Mouse (Mus musculus): ENCODE measurements around the gene Cdh1. TPM values are rescaled to one million over a fixed set of nuclear protein-coding genes. Genes with fewer than 3 reads are reported as not detected.
A peak's percentile ranks its signal among the peaks of the same experiment; 100 is the strongest.

Cdh1 gene
- total RNA-seq, 1 experiment from 2014 or later = 15.2 TPM

DNA sequence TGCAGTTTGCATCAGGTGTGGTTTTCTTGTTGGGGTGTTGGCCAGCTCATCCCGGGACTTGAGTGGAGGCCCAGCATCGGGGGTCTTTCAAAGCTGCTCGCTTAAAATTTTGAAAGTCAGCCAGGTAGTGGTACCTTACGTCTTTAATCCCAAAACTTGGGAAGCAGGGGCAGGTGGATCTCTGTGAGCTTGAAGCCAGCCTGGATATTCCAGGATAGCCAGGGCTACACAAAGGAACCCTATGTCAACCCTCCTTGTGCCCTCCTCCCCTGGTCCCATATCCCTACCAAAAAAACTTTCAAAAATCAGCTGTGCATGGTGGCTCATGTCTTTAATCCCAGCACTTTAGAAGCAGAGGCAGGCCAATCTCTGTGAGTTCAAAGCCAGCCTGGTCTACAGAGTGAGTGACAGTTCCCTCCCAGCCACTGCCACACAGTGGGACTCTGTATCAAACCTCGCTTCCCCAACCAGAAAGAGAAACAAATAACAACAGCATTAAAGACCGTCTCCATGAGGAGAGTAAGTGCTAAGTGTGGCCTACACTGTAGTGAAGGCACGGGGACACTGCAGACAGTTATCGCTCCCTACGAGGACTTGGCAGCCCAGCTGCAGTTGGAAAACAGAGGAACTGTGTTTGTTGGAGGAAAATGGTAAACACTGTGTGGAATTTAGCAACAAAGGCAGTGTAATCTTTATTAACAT is 101.2 kb downstream of the Cdh1 start:
- no peak for ATAC-seq (replicated peaks; ENCODE audit: insufficient number of reproducible peaks, low FRiP score, low TSS enrichment, poor library complexity, severe bottlenecking)

DNA sequence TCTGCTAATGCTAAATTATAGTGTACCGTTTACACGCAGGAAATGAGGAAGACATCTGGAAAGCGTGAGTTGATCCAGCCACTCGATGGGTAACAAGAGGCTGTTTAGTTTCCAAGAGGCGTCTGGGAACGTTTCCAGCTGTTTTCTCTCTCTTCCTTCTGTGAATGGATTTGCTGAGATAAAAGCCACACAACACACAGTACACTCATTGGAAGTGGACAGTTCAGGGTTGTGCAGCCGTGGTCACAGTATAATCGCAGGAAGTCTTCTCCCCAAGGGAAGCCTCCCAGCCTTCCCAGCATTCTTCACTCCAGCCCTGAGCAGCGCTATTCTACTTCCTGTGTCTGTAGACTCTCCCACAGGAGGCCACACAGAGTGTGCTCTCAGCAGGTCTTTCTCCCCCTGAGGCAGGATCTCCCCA is 101.8 kb downstream of the Cdh1 start:
- no peak for ATAC-seq (replicated peaks; ENCODE audit: insufficient number of reproducible peaks, low FRiP score, low TSS enrichment, poor library complexity, severe bottlenecking)

DNA sequence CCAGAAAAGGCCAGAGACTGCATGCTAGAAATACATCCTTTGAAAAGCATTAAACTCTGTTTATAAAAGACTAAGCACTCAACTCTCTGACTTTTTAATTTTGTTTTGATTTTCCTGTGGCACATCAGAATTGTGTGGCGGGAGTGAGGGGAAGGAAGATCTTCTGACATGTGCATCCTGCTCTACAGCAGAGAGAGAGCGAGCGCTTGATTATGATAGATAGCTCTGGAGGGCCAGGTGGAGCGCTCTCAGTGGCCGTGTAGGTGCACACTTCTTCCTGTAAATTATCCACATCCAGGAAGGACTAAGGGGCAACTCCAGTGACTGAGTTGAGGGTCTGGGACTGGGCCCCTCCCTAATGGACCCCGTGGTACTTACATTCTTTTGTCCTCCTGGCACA is 103.0 kb downstream of the Cdh1 start:
- ATAC-seq (replicated peaks; ENCODE audit: insufficient number of reproducible peaks, low FRiP score, low TSS enrichment, poor library complexity, severe bottlenecking) = no peak

DNA sequence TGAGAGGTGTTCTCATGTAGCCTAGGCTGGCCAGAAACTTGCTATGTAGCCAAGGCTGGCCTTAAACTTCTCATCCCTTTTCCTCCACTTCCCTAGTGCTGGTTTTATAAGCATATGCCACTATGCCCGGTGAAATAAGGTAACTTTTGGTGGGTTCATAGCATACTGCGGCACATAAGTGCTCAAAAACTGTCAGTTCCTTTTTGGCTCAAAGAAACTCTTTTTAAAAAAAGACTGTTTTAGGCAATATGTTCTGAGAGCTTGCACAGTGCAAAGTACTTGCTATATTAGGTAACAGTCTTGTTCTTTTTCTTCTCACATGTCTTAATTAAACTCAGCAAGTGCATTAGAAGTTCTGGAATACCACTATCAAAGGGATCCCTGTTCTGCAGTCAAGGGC is 106.9 kb downstream of the Cdh1 start:
- no peak for ATAC-seq (replicated peaks; ENCODE audit: insufficient number of reproducible peaks, low FRiP score, low TSS enrichment, poor library complexity, severe bottlenecking)

DNA sequence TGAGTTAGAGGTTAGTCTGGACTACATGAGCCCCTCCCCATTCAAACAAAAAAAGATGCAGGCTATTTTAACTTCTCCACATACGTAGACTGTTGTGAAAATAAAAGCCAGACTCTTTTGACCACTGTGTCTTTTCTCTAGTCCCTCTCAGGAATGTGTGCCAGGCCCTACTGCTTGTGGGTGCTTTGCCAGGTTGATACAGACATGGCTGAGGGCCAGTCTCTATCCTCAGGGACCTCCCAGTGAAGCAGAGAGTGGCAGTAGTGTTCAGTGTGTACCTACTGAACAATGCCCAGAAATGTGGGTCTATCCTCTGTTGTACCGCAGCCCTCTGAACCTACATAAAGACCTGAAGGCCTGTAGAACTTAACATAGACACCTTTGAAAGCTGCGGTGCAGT is 109.3 kb downstream of the Cdh1 start:
- ATAC-seq (replicated peaks; ENCODE audit: insufficient number of reproducible peaks, low FRiP score, low TSS enrichment, poor library complexity, severe bottlenecking) = no peak

DNA sequence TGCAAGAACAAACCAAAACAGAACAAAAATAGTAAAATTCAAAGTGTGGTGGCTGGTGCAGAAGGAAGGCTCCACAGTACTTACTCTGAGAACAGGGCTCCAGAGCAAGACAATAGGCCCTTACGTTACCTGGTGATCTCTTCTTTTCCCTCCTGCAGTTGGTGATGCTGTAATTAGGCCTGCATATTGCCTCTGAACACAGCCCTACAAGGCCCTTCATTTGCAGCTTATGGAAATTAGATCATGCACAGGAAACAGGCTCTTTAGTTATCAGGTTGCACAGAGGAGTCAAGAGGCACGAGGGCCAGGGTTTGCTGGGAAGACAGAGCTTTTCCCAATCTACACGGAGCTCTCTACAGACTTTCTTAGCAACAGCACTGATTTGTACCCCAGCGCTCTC is 111.1 kb downstream of the Cdh1 start:
- no peak for ATAC-seq (replicated peaks; ENCODE audit: insufficient number of reproducible peaks, low FRiP score, low TSS enrichment, poor library complexity, severe bottlenecking)

- ATAC-seq (replicated peaks; ENCODE audit: insufficient number of reproducible peaks, low FRiP score, low TSS enrichment, poor library complexity, severe bottlenecking) = 0 out of 2 replicates have a peak, but pooled peaks have one; percentile 17
Measured at GRCm38 (mm10) chr8:106718091-106718500, 114.9 kb downstream of the Cdh1 start.

Other genes with a start within 250 kb of the Cdh1 start
- gene Zfp90, start 188.0 kb upstream of the Cdh1 start, total RNA-seq (2017) = 8.2 to 12.2 TPM (median 11.8 TPM) in 3 replicates
- not detected in 3 replicates for gene 6030452D12Rik, start 102.8 kb upstream of the Cdh1 start, total RNA-seq (2017)
- gene Cdh3, start 92.5 kb upstream of the Cdh1 start, total RNA-seq (2017) = not detected in 3 replicates
- gene Gm10073, start 29.9 kb upstream of the Cdh1 start, total RNA-seq (2017) = 2.2 to 11.5 TPM (median 9.5 TPM) in 3 replicates
- gene Tango6, start 79.7 kb downstream of the Cdh1 start, total RNA-seq (2017) = 1.9 to 7.2 TPM (median 1.9 TPM) in 3 replicates